Mouse (Mus musculus) intestine, embryonic 15.5 days (tissue): ENCODE measurements around the gene Atp8a1. TPM values are rescaled to one million over a fixed set of nuclear protein-coding genes. Genes with fewer than 3 reads are reported as not detected.

Experiments used
- ATAC-seq: fragments of 200-750 bp; cut with Nextera tagmentation; 2 replicates; pipeline ENCODE4 v1.8.0; 2017; ENCODE audit warnings: moderate TSS enrichment, moderate library complexity
- H3K27ac ChIP-seq: fragments of 300-500 bp; sonication (generic); 2 replicates; pipeline ENCODE4 v1.5.1; 2015; ENCODE audit warnings: mild to moderate bottlenecking, inconsistent platforms
- H3K27me3 ChIP-seq: fragments of 300-500 bp; sonication (generic); replicated peaks from 2 replicates; pipeline ENCODE4 v1.6.1; 2015; ENCODE audit warnings: inconsistent platforms
- H3K36me3 ChIP-seq: fragments of 300-500 bp; sonication (generic); 2 replicates; pipeline ENCODE4 v1.6.1; 2015; ENCODE audit warnings: inconsistent platforms
- H3K4me1 ChIP-seq: fragments of 300-500 bp; sonication (generic); replicated peaks from 2 replicates; pipeline ENCODE4 v1.6.1; 2015; ENCODE audit warnings: inconsistent platforms
- H3K4me2 ChIP-seq: fragments of 300-500 bp; sonication (generic); replicated peaks from 2 replicates; pipeline ENCODE4 v1.6.1; 2015; ENCODE audit warnings: mild to moderate bottlenecking, inconsistent platforms
- H3K4me3 ChIP-seq: fragments of 300-500 bp; sonication (generic); replicated peaks from 2 replicates; pipeline ENCODE4 v1.5.1; 2015; ENCODE audit warnings: inconsistent platforms
- H3K9ac ChIP-seq: fragments of 300-500 bp; sonication (generic); 2 replicates; pipeline ENCODE4 v1.6.1; 2015; ENCODE audit warnings: inconsistent platforms
- H3K9me3 ChIP-seq: fragments of 300-500 bp; sonication (generic); 2 replicates; pipeline ENCODE4 v1.6.1; 2016; ENCODE audit warnings: inconsistent platforms
- WGBS: fragments of 180-500 bp; shearing (Covaris S2); methylation state at CpG from one replicate; pipeline ENCODE4 v1.1.7; 2015; 5-methylcytosine and 5-hydroxymethylcytosine counted together
- polyA plus RNA-seq: library from polyadenylated mRNA; unstranded; fragments of >200 nt; fragmentation: Nextera tagmentation; extraction: Ambion mirVana; gene quantifications from 2 replicates; pipeline ENCODE4 v1.2.1, GENCODE M21; 2015

The Atp8a1 gene
- polyA plus RNA-seq, 1 experiment from 2014 or later = 16.5 TPM

GRCm38 (mm10) chr5:67653543-67653942, 193.7 kb downstream of the Atp8a1 start:
- no peak overlapping the region for H3K4me3 ChIP-seq
- H3K27me3 ChIP-seq = no peaks in the 10 kb centered on the region
- ATAC-seq = no peak
- 95% methylated on average over 3 of the region's 3 CpGs for WGBS
- H3K4me2 ChIP-seq = no peak overlapping the region
- no peaks in the 10 kb centered on the region for H3K9me3 ChIP-seq
- no peak overlapping the region for H3K9ac ChIP-seq
- H3K4me1 ChIP-seq = no peaks in the 10 kb centered on the region
- H3K27ac ChIP-seq = no peak overlapping the region
- H3K36me3 ChIP-seq = no peaks in the 10 kb centered on the region

GRCm38 (mm10) chr5:67652468-67652867, 194.8 kb downstream of the Atp8a1 start:
- ATAC-seq = no peak
- 57% methylated on average over 4 of the region's 4 CpGs for WGBS

GRCm38 (mm10) chr5:67650021-67650420, 197.2 kb downstream of the Atp8a1 start:
- Histone ChIP-seq H3K36me3 (no peaks in the 10 kb centered on the region), H3K27me3 (no peaks in the 10 kb centered on the region), H3K4me3 (no peak overlapping the region), H3K4me2 (no peak overlapping the region), H3K27ac (no peak overlapping the region), H3K9me3 (no peaks in the 10 kb centered on the region), H3K4me1 (no peaks in the 10 kb centered on the region), H3K9ac (no peak overlapping the region)
- no peak for ATAC-seq
- 93% methylated on average over 5 of the region's 5 CpGs for WGBS

More at GRCm38 (mm10) chr5:67652468-67652867, 194.8 kb downstream of the Atp8a1 start:
- Histone ChIP-seq H3K36me3 (no peaks in the 10 kb centered on the region), H3K27me3 (no peaks in the 10 kb centered on the region), H3K27ac (no peak overlapping the region), H3K9me3 (no peaks in the 10 kb centered on the region), H3K9ac (no peak overlapping the region), H3K4me1 (no peaks in the 10 kb centered on the region), H3K4me2 (no peak overlapping the region), H3K4me3 (no peak overlapping the region)

GRCm38 (mm10) chr5:67649156-67649555, 198.1 kb downstream of the Atp8a1 start:
- Histone ChIP-seq H3K4me1 (no peaks in the 10 kb centered on the region), H3K27me3 (no peaks in the 10 kb centered on the region), H3K36me3 (no peaks in the 10 kb centered on the region), H3K4me3 (no peak overlapping the region), H3K27ac (no peak overlapping the region), H3K9ac (no peak overlapping the region), H3K4me2 (no peak overlapping the region), H3K9me3 (no peaks in the 10 kb centered on the region)
- no peak for ATAC-seq
- 84% methylated on average over 4 of the region's 4 CpGs for WGBS

GRCm38 (mm10) chr5:67647568-67647967, 199.7 kb downstream of the Atp8a1 start:
- WGBS = 81% methylated on average over 21 of the region's 21 CpGs
- no peak overlapping the region for H3K4me3 ChIP-seq
- no peaks in the 10 kb centered on the region for H3K4me1 ChIP-seq
- H3K9me3 ChIP-seq = no peaks in the 10 kb centered on the region
- no peaks in the 10 kb centered on the region for H3K27me3 ChIP-seq
- H3K27ac ChIP-seq = no peak overlapping the region
- H3K36me3 ChIP-seq = no peaks in the 10 kb centered on the region
- H3K4me2 ChIP-seq = no peak overlapping the region
- no peak for ATAC-seq
- no peak overlapping the region for H3K9ac ChIP-seq

- H3K4me2 ChIP-seq = no peak overlapping the region
- H3K4me3 ChIP-seq = no peak overlapping the region
- ATAC-seq = no peak
- no peaks in the 10 kb centered on the region for H3K4me1 ChIP-seq
- no peak overlapping the region for H3K9ac ChIP-seq
- no peaks in the 10 kb centered on the region for H3K36me3 ChIP-seq
- H3K9me3 ChIP-seq = no peaks in the 10 kb centered on the region
- 81% methylated on average over 20 of the region's 20 CpGs for WGBS
- H3K27me3 ChIP-seq = no peaks in the 10 kb centered on the region
- H3K27ac ChIP-seq = no peak overlapping the region
Observed at GRCm38 (mm10) chr5:67646756-67647529, 200.3 kb downstream of the Atp8a1 start.

GRCm38 (mm10) chr5:67643537-67644255, 203.5 kb downstream of the Atp8a1 start:
- H3K9ac ChIP-seq = no peak overlapping the region
- no peak overlapping the region for H3K4me2 ChIP-seq
- no peaks in the 10 kb centered on the region for H3K9me3 ChIP-seq
- no peak overlapping the region for H3K27ac ChIP-seq
- H3K4me1 ChIP-seq = no peaks in the 10 kb centered on the region
- no peak for ATAC-seq
- no peaks in the 10 kb centered on the region for H3K27me3 ChIP-seq
- no peak overlapping the region for H3K4me3 ChIP-seq
- H3K36me3 ChIP-seq = no peaks in the 10 kb centered on the region
- 89% methylated on average over 5 of the region's 5 CpGs for WGBS

- ATAC-seq = no peak
- no peak overlapping the region for H3K4me2 ChIP-seq
- no peak overlapping the region for H3K9ac ChIP-seq
- H3K4me3 ChIP-seq = no peak overlapping the region
- WGBS = 51% methylated on average over 8 of the region's 8 CpGs
- H3K9me3 ChIP-seq = no peaks in the 10 kb centered on the region
- no peaks in the 10 kb centered on the region for H3K36me3 ChIP-seq
- H3K4me1 ChIP-seq = no peaks in the 10 kb centered on the region
- H3K27me3 ChIP-seq = no peaks in the 10 kb centered on the region
- H3K27ac ChIP-seq = no peak overlapping the region
Observed at GRCm38 (mm10) chr5:67641406-67642120, 205.7 kb downstream of the Atp8a1 start.

- no peak overlapping the region for H3K4me3 ChIP-seq
- ATAC-seq = no peak
- no peaks in the 10 kb centered on the region for H3K9me3 ChIP-seq
- H3K9ac ChIP-seq = no peak overlapping the region
- H3K27ac ChIP-seq = no peak overlapping the region
- H3K36me3 ChIP-seq = no peaks in the 10 kb centered on the region
- H3K4me2 ChIP-seq = no peak overlapping the region
- no peaks in the 10 kb centered on the region for H3K4me1 ChIP-seq
- 73% methylated on average over 8 of the region's 8 CpGs for WGBS
- H3K27me3 ChIP-seq = no peaks in the 10 kb centered on the region
Observed at GRCm38 (mm10) chr5:67640596-67641312, 206.5 kb downstream of the Atp8a1 start.

- H3K4me1 ChIP-seq = no peaks in the 10 kb centered on the region
- ATAC-seq = no peak
- H3K36me3 ChIP-seq = no peaks in the 10 kb centered on the region
- H3K9ac ChIP-seq = no peak overlapping the region
- no peak overlapping the region for H3K4me3 ChIP-seq
- no peaks in the 10 kb centered on the region for H3K9me3 ChIP-seq
- no peaks in the 10 kb centered on the region for H3K27me3 ChIP-seq
- WGBS = 67% methylated on average over 3 of the region's 3 CpGs
- no peak overlapping the region for H3K27ac ChIP-seq
- H3K4me2 ChIP-seq = no peak overlapping the region
Observed at GRCm38 (mm10) chr5:67634339-67634738, 212.9 kb downstream of the Atp8a1 start.

- H3K27ac ChIP-seq = no peak overlapping the region
- no peaks in the 10 kb centered on the region for H3K9me3 ChIP-seq
- 44% methylated on average over 10 of the region's 10 CpGs for WGBS
- H3K4me2 ChIP-seq = no peak overlapping the region
- H3K4me3 ChIP-seq = no peak overlapping the region
- no peak for ATAC-seq
- H3K27me3 ChIP-seq = no peaks in the 10 kb centered on the region
- no peak overlapping the region for H3K9ac ChIP-seq
- H3K4me1 ChIP-seq = no peaks in the 10 kb centered on the region
- H3K36me3 ChIP-seq = no peaks in the 10 kb centered on the region
Observed at GRCm38 (mm10) chr5:67633831-67634268, 213.4 kb downstream of the Atp8a1 start.
